Mouse (Mus musculus) ovary, adult 10 weeks (tissue): ENCODE measurements around the gene Mphosph10. TPM values are rescaled to one million over a fixed set of nuclear protein-coding genes. Genes with fewer than 3 reads are reported as not detected.

Source experiments
- polyA plus RNA-seq: library from polyadenylated mRNA; stranded (reverse); fragments of 350-450 nt; fragmentation: Illumina TruSeq; extraction: RNeasy Lipid Tissue Mini Kit (QIAGEN cat#74804); gene quantifications from one replicate; pipeline ENCODE4 v1.2.3, GENCODE M21; 2014

The Mphosph10 gene
- polyA plus RNA-seq = 77.0 TPM

GRCm38 (mm10) chr7:64392122-64392818 is at the start of gene Mphosph10, which contains the start of gene Mcee:
Mphosph10 (minus strand) TSS chr7:64392268.
Mcee (plus strand) TSS chr7:64392607.

GRCm38 (mm10) chr7:64373830-64374562 is 18.1 kb downstream of the Mphosph10 start, which contains the start of gene Fan1:
Fan1 (minus strand) TSS chr7:64374095.

Other genes with a start within 250 kb of the Mphosph10 start
- not detected for gene Trpm1, start 238.4 kb downstream of the Mphosph10 start, polyA plus RNA-seq
- 25.7 TPM for gene Mtmr10, start 104.6 kb downstream of the Mphosph10 start, polyA plus RNA-seq
- 8.5 TPM for gene Fan1, start 18.2 kb downstream of the Mphosph10 start, polyA plus RNA-seq
- 138 TPM for gene Mcee, start 339 bp upstream of the Mphosph10 start, polyA plus RNA-seq
- 0.37 TPM for gene Apba2, start 109.4 kb upstream of the Mphosph10 start, polyA plus RNA-seq